Mouse (Mus musculus): Measurements from ENCODE around the gene Dhx37. TPM values are rescaled to one million over a fixed set of nuclear protein-coding genes. Genes with fewer than 3 reads are reported as not detected.
A peak's percentile ranks its signal among the peaks of the same experiment; 100 is the strongest.

Dhx37 gene
- polyA plus RNA-seq, 1 experiment from 2014 or later, result 11.1 TPM

- peak within 1 kb of the TSS; percentile 95 for H3K4me2 ChIP-seq (ENCODE audit: low read depth)
- DNase-seq (ENCODE audit: low spot score) (peak; percentile 97), ATAC-seq (ENCODE audit: insufficient read depth, low FRiP score, low TSS enrichment) (peak; percentile 92)
- peaks cover 20% of the 10 kb centered on the region for H3K4me1 ChIP-seq (ENCODE audit: control insufficient read depth, insufficient read depth, low read length)
- H3K27ac ChIP-seq (ENCODE audit: low read depth, low read length), result peak within 1 kb of the TSS; percentile 1; the same call in 1 of the 2 replicates
- H3K4me3 ChIP-seq (ENCODE audit: low read depth, low read length), result peak within 1 kb of the TSS; percentile 56
- no peaks in the 10 kb centered on the region for H3K27me3 ChIP-seq (ENCODE audit: control insufficient read depth, insufficient read depth, low read length)
- H3K9me3 ChIP-seq (ENCODE audit: control insufficient read depth, low read length), result no peaks in the 10 kb centered on the region
- H3K36me3 ChIP-seq (ENCODE audit: control insufficient read depth, insufficient read depth, low read length), result no peaks in the 10 kb centered on the region
- H3K9ac ChIP-seq (ENCODE audit: low read length), result peak within 1 kb of the TSS; percentile 62
- 1% methylated on average over 60 of the region's 60 CpGs for WGBS
Observed at GRCm38 (mm10) chr5:125475601-125476285, 41.8 kb upstream of the Dhx37 start, which contains the start of gene Aacs. Gene Aacs, plus strand, starts transcription at chr5:125475814.

- H3K4me2 ChIP-seq (ENCODE audit: low read depth), result peak overlapping the region; percentile 95
- peaks cover 20% of the 10 kb centered on the region for H3K4me1 ChIP-seq (ENCODE audit: control insufficient read depth, insufficient read depth, low read length)
- no peak for DNase-seq (ENCODE audit: low spot score)
- no peak overlapping the region for H3K27ac ChIP-seq (ENCODE audit: low read depth, low read length)
- peak overlapping the region; percentile 39 for H3K9ac ChIP-seq (ENCODE audit: low read length)
- H3K36me3 ChIP-seq (ENCODE audit: control insufficient read depth, insufficient read depth, low read length), result no peaks in the 10 kb centered on the region
- no peaks in the 10 kb centered on the region for H3K9me3 ChIP-seq (ENCODE audit: control insufficient read depth, low read length)
- no peaks in the 10 kb centered on the region for H3K27me3 ChIP-seq (ENCODE audit: control insufficient read depth, insufficient read depth, low read length)
- peak overlapping the region; percentile 56 for H3K4me3 ChIP-seq (ENCODE audit: low read depth, low read length)
- no peak for ATAC-seq (ENCODE audit: insufficient read depth, low FRiP score, low TSS enrichment)
- WGBS, result 57% methylated on average over 12 of the region's 12 CpGs
Observed at GRCm38 (mm10) chr5:125475030-125475429, 41.1 kb upstream of the Dhx37 start.

- WGBS, result 74% methylated on average over 9 of the region's 9 CpGs
- peaks cover 20% of the 10 kb centered on the region for H3K4me1 ChIP-seq (ENCODE audit: control insufficient read depth, insufficient read depth, low read length)
- no peak overlapping the region for H3K4me3 ChIP-seq (ENCODE audit: low read depth, low read length)
- no peak overlapping the region for H3K4me2 ChIP-seq (ENCODE audit: low read depth)
- no peaks in the 10 kb centered on the region for H3K27me3 ChIP-seq (ENCODE audit: control insufficient read depth, insufficient read depth, low read length)
- no peak for DNase-seq (ENCODE audit: low spot score)
- no peaks in the 10 kb centered on the region for H3K36me3 ChIP-seq (ENCODE audit: control insufficient read depth, insufficient read depth, low read length)
- H3K9me3 ChIP-seq (ENCODE audit: control insufficient read depth, low read length), result no peaks in the 10 kb centered on the region
- no peak for ATAC-seq (ENCODE audit: insufficient read depth, low FRiP score, low TSS enrichment)
- H3K27ac ChIP-seq (ENCODE audit: low read depth, low read length), result no peak overlapping the region
- no peak overlapping the region for H3K9ac ChIP-seq (ENCODE audit: low read length)
Observed at GRCm38 (mm10) chr5:125472796-125473475, 39.0 kb upstream of the Dhx37 start.

DNA sequence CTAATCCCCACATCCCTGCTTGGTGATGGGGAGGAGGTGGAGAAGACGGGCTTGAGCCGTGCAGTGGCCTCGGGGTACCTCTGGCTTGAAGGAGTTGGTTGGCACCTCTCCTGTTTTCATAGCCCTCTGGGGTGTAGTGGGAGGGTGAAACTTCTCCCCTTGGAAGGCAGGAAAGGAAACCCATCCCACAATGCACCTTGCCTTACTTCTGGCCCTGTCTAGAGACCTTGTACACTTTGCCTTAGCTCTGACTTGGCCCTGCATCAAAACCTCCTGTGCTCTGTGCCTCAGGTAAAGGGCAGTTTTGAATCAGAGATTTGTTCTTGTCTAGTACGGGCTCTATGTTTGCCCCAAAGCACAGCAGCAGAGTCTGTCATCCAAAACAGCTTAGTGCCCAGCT, 36.8 kb upstream of the Dhx37 start:
- Histone ChIP-seq H3K4me2 (ENCODE audit: low read depth) (no peak overlapping the region), H3K27ac (ENCODE audit: low read depth, low read length) (no peak overlapping the region), H3K9ac (ENCODE audit: low read length) (no peak overlapping the region), H3K9me3 (ENCODE audit: control insufficient read depth, low read length) (no peaks in the 10 kb centered on the region), H3K4me3 (ENCODE audit: low read depth, low read length) (no peak overlapping the region), H3K36me3 (ENCODE audit: control insufficient read depth, insufficient read depth, low read length) (no peaks in the 10 kb centered on the region), H3K27me3 (ENCODE audit: control insufficient read depth, insufficient read depth, low read length) (no peaks in the 10 kb centered on the region), H3K4me1 (ENCODE audit: control insufficient read depth, insufficient read depth, low read length) (peaks cover 4% of the 10 kb centered on the region; the same call in 1 of the 2 replicates)
- ATAC-seq (ENCODE audit: insufficient read depth, low FRiP score, low TSS enrichment), result no peak
- no peak for DNase-seq (ENCODE audit: low spot score)
- WGBS, result 84% methylated on average over 4 of the region's 4 CpGs

DNA sequence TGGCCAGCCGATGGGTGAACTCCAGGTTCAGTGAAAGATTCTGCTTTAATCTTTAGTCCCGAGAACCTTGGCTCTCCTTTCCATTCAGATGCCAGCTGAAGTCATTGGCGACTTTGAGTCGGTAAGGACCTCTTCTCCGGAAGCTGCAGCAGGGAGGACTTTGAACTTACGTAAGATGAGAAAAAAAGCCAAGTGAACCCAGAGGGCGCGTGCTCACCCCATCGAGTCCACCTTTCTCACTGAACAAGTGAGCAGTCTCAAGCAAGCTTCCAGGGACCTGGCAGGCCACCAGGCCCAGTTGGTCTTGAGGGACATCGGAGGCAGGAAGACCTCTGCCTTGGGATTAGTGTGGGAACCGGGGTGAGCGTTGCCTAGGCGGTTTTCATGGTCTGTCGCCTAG, 33.3 kb upstream of the Dhx37 start:
- H3K9ac ChIP-seq (ENCODE audit: low read length), result no peak overlapping the region
- H3K27ac ChIP-seq (ENCODE audit: low read depth, low read length), result no peak overlapping the region
- H3K4me3 ChIP-seq (ENCODE audit: low read depth, low read length), result no peak overlapping the region
- H3K36me3 ChIP-seq (ENCODE audit: control insufficient read depth, insufficient read depth, low read length), result no peaks in the 10 kb centered on the region
- no peaks in the 10 kb centered on the region for H3K27me3 ChIP-seq (ENCODE audit: control insufficient read depth, insufficient read depth, low read length)
- H3K9me3 ChIP-seq (ENCODE audit: control insufficient read depth, low read length), result no peaks in the 10 kb centered on the region
- 87% methylated on average over 14 of the region's 14 CpGs for WGBS
- no peak for ATAC-seq (ENCODE audit: insufficient read depth, low FRiP score, low TSS enrichment)
- DNase-seq (ENCODE audit: low spot score), result no peak
- H3K4me1 ChIP-seq (ENCODE audit: control insufficient read depth, insufficient read depth, low read length), result 0 out of 2 replicates have a peak, but pooled peaks cover 2% of the 10 kb centered on the region
- no peak overlapping the region for H3K4me2 ChIP-seq (ENCODE audit: low read depth)

GRCm38 (mm10) chr5:125466483-125466882, 32.6 kb upstream of the Dhx37 start:
- Histone ChIP-seq H3K9ac (ENCODE audit: low read length) (no peak overlapping the region), H3K27me3 (ENCODE audit: control insufficient read depth, insufficient read depth, low read length) (no peaks in the 10 kb centered on the region), H3K36me3 (ENCODE audit: control insufficient read depth, insufficient read depth, low read length) (no peaks in the 10 kb centered on the region), H3K9me3 (ENCODE audit: control insufficient read depth, low read length) (no peaks in the 10 kb centered on the region), H3K27ac (ENCODE audit: low read depth, low read length) (no peak overlapping the region), H3K4me2 (ENCODE audit: low read depth) (no peak overlapping the region), H3K4me3 (ENCODE audit: low read depth, low read length) (no peak overlapping the region), H3K4me1 (ENCODE audit: control insufficient read depth, insufficient read depth, low read length) (0 out of 2 replicates have a peak, but pooled peaks cover 2% of the 10 kb centered on the region)
- WGBS, result 89% methylated on average over 5 of the region's 5 CpGs
- no peak for DNase-seq (ENCODE audit: low spot score)
- no peak for ATAC-seq (ENCODE audit: insufficient read depth, low FRiP score, low TSS enrichment)

DNA sequence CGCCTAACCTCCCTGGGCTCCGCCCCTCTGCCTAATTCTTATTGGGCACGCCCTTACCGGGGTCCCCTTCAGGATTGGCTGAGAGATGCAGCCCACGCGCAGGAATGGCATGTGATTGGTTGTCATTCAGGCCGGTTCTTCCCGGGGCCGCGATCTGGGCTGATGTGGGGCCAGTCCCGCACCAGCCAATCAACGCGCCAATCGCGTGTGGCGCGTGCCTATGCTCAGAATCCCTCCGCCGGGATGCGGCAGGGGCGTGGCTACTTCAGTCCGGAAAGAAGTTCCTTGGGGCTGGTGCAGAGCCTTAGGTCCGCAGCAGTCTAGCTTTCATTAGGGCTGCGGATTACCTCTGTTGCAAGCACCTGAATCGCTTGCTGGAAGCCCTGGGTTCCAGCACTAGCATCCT, 31.8 kb upstream of the Dhx37 start:
- ATAC-seq (ENCODE audit: insufficient read depth, low FRiP score, low TSS enrichment), result peak; percentile 100
- DNase-seq (ENCODE audit: low spot score), result peak; percentile 98
- Histone ChIP-seq H3K9me3 (ENCODE audit: control insufficient read depth, low read length) (no peaks in the 10 kb centered on the region), H3K9ac (ENCODE audit: low read length) (peak overlapping the region; percentile 47), H3K36me3 (ENCODE audit: control insufficient read depth, insufficient read depth, low read length) (no peaks in the 10 kb centered on the region), H3K4me2 (ENCODE audit: low read depth) (peak overlapping the region; percentile 42), H3K4me3 (ENCODE audit: low read depth, low read length) (peak overlapping the region; percentile 22), H3K4me1 (ENCODE audit: control insufficient read depth, insufficient read depth, low read length) (0 out of 2 replicates have a peak, but pooled peaks cover 2% of the 10 kb centered on the region), H3K27ac (ENCODE audit: low read depth, low read length) (no peak overlapping the region), H3K27me3 (ENCODE audit: control insufficient read depth, insufficient read depth, low read length) (no peaks in the 10 kb centered on the region)
- WGBS, result under 1% methylated on average over 25 of the region's 25 CpGs

DNA sequence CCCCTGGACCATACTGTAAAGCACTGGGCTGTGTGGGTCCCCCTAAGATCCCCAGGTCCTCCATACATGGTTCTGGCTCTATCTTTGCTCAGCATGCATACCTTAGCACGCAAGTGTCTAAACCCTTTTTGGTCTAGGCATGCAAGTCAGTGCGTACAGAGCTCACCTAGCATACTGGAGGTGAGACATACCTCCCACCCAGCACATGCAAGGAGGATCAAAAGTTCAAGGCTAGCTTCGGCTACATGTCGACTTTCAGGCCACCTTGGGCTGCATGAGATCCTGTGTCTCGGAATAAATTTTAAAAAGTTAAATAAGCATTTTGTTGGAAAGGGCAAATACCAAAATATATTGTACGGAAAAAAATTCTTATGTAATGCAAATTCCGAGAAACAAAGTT, 31.3 kb upstream of the Dhx37 start:
- WGBS, result 48% methylated on average over 7 of the region's 7 CpGs
- DNase-seq (ENCODE audit: low spot score) (no peak), ATAC-seq (ENCODE audit: insufficient read depth, low FRiP score, low TSS enrichment) (0 out of 2 replicates have a peak, but pooled peaks have one; percentile 10)
- Histone ChIP-seq H3K4me2 (ENCODE audit: low read depth) (0 out of 2 replicates have a peak overlapping the region, but pooled peaks have one; percentile 12), H3K4me1 (ENCODE audit: control insufficient read depth, insufficient read depth, low read length) (0 out of 2 replicates have a peak, but pooled peaks cover 2% of the 10 kb centered on the region), H3K9me3 (ENCODE audit: control insufficient read depth, low read length) (no peaks in the 10 kb centered on the region), H3K36me3 (ENCODE audit: control insufficient read depth, insufficient read depth, low read length) (no peaks in the 10 kb centered on the region), H3K9ac (ENCODE audit: low read length) (no peak overlapping the region), H3K27me3 (ENCODE audit: control insufficient read depth, insufficient read depth, low read length) (no peaks in the 10 kb centered on the region), H3K4me3 (ENCODE audit: low read depth, low read length) (no peak overlapping the region), H3K27ac (ENCODE audit: low read depth, low read length) (no peak overlapping the region)

Data from neural tube, embryonic 11.5 days (tissue).